Mouse (Mus musculus) MEL (cell line): ENCODE measurements around the gene Actr8.

ENCODE experiments used
- CTCF ChIP-seq, 3 experiments: IDR thresholded peaks in 2 of 3; conservative IDR thresholded peaks in 1 of 3; 2 replicates each; pipeline ENCODE4 v1.5.1; 2011 to 2012; ENCODE audit warnings: low read length in 3 of 3, low read depth in 2 of 3, mild to moderate bottlenecking in 2 of 3, improper control_type of control experiment in 1 of 3, inconsistent platforms in 1 of 3, mixed read lengths in 1 of 3, moderate library complexity in 1 of 3; ENCODE audit not compliant: control insufficient read depth in 1 of 3, insufficient read depth in 1 of 3, poor library complexity in 1 of 3, severe bottlenecking in 1 of 3
- POLR2A ChIP-seq, 2 experiments: IDR thresholded peaks; 2 replicates each; pipeline ENCODE4 v1.6.1; 2011 to 2012; ENCODE audit warnings: low read length in 2 of 2, mild to moderate bottlenecking in 2 of 2, control low read depth in 1 of 2, improper control_type of control experiment in 1 of 2, low read depth in 1 of 2, moderate library complexity in 1 of 2; ENCODE audit not compliant: control insufficient read depth in 1 of 2, insufficient read depth in 1 of 2, poor library complexity in 1 of 2
- POLR2AphosphoS2 ChIP-seq: IDR thresholded peaks from 2 replicates; pipeline ENCODE4 v1.6.1; 2011; ENCODE audit warnings: low read length, improper control_type of control experiment
- TAL1 ChIP-seq: IDR thresholded peaks from 2 replicates; pipeline ENCODE4 v1.6.1; 2012; ENCODE audit warnings: mild to moderate bottlenecking, inconsistent platforms, low read length, moderate library complexity, mixed read lengths
- ZNF384 ChIP-seq: IDR thresholded peaks from 2 replicates; pipeline ENCODE4 v1.6.1; 2012; ENCODE audit warnings: low read depth, mild to moderate bottlenecking, inconsistent platforms, low read length, improper control_type of control experiment

GRCm38 (mm10) chr14:30018846-30019245 lies 40.7 kb downstream of the Actr8 start:
- TF ChIP-seq TAL1: no peak
- TF ChIP-seq POLR2A (IDR thresholded peaks at IDR 0.05; ENCODE audit: control insufficient read depth in 1 of 2, insufficient read depth in 1 of 2, low read depth in 1 of 2, low read length in 2 of 2, poor library complexity in 1 of 2): no peak
- TF ChIP-seq ZNF384: no peak
- no peak for TF ChIP-seq POLR2AphosphoS2
- TF ChIP-seq CTCF (IDR thresholded peaks at IDR 0.05 in 2 of 3, conservative IDR thresholded peaks at IDR 0.05 in 1 of 3; ENCODE audit: control insufficient read depth in 1 of 3, insufficient read depth in 1 of 3, low read depth in 2 of 3, low read length in 3 of 3, poor library complexity in 1 of 3, severe bottlenecking in 1 of 3): no peak
